ENCODE assay signal across 8 mouse cellular contexts in genomic region chr7:44860576-44861428, GRCm38 (mm10). TPM values are rescaled to one million over a fixed set of nuclear protein-coding genes. Genes with fewer than 3 reads are reported as not detected.
A peak's percentile ranks its signal among the peaks of the same experiment; 100 is the strongest.
DNase-seq lines count a peak whose midpoint lies in the region; ATAC-seq and TF ChIP-seq lines count a peak whose summit lies in the region.

No protein-coding gene starts in this region.

- no peaks in the 10 kb centered on the region for H3K27me3 ChIP-seq in heart, embryonic 10.5 days (ENCODE audit: insufficient read depth, poor library complexity, severe bottlenecking)
- H3K27me3 ChIP-seq in embryonic facial prominence, embryonic 11.5 days (ENCODE audit: control insufficient read depth, insufficient read depth, low read length), result no peaks in the 10 kb centered on the region
- no peaks in the 10 kb centered on the region for H3K27me3 ChIP-seq in limb, embryonic 14.5 days (ENCODE audit: control insufficient read depth, insufficient read depth, low read length)
- H3K27me3 ChIP-seq in midbrain, embryonic 13.5 days, result no peaks in the 10 kb centered on the region

- ATAC-seq in embryonic facial prominence, embryonic 11.5 days (replicated peaks; ENCODE audit: insufficient number of reproducible peaks, low FRiP score, low TSS enrichment, low read depth), result peak; percentile 23; the same call in 1 of the 2 replicates
- peak; percentile 19 for ATAC-seq in limb, embryonic 14.5 days (ENCODE audit: low FRiP score, low read depth)
- peak; percentile 55 for ATAC-seq in midbrain, embryonic 13.5 days

- intact Hi-C loops in heart, postnatal 25 days (cut with DNase I), result loop anchor here (5.0 to 10.0 kb wide), 2 partner anchors 36 to 854 kb away; partner anchors contain the start of genes Fuz, Rpl18 and Sphk2

- H3K4me1 ChIP-seq in heart, embryonic 10.5 days, result peaks cover 53% of the 10 kb centered on the region
- no peaks in the 10 kb centered on the region; the same call in 1 of the 2 replicates for H3K4me1 ChIP-seq in embryonic facial prominence, embryonic 11.5 days (ENCODE audit: control insufficient read depth, insufficient read depth, low read length)
- peaks cover 16% of the 10 kb centered on the region for H3K4me1 ChIP-seq in limb, embryonic 14.5 days (ENCODE audit: control insufficient read depth, insufficient read depth, low read length)
- peaks cover 57% of the 10 kb centered on the region for H3K4me1 ChIP-seq in midbrain, embryonic 13.5 days (replicated peaks)

- no peak for TF ChIP-seq POLR2A in limb, embryonic 14.5 days (IDR thresholded peaks at IDR 0.05; ENCODE audit: borderline replicate concordance, extremely low read depth, insufficient read depth, insufficient read length)

- H3K27ac ChIP-seq in heart, embryonic 10.5 days, result 0 out of 2 replicates have a peak overlapping the region, but pooled peaks have one; percentile 12
- H3K27ac ChIP-seq in embryonic facial prominence, embryonic 11.5 days (replicated peaks; ENCODE audit: low read depth, low read length), result peak overlapping the region; percentile 59; the same call in 1 of the 2 replicates
- 0 out of 2 replicates have a peak overlapping the region, but pooled peaks have one; percentile 13 for H3K27ac ChIP-seq in limb, embryonic 14.5 days (replicated peaks; ENCODE audit: low read depth, low read length)
- peak overlapping the region; percentile 51 for H3K27ac ChIP-seq in midbrain, embryonic 13.5 days

- peak overlapping the region; percentile 25 for H3K4me3 ChIP-seq in heart, embryonic 10.5 days
- no peak overlapping the region for H3K4me3 ChIP-seq in embryonic facial prominence, embryonic 11.5 days (ENCODE audit: low read depth, low read length)
- no peak overlapping the region for H3K4me3 ChIP-seq in limb, embryonic 14.5 days (replicated peaks; ENCODE audit: low read length)
- H3K4me3 ChIP-seq in midbrain, embryonic 13.5 days (replicated peaks), result peak overlapping the region; percentile 4; the same call in 1 of the 2 replicates

- H3K9ac ChIP-seq in embryonic facial prominence, embryonic 11.5 days (replicated peaks; ENCODE audit: low read length), result 0 out of 2 replicates have a peak overlapping the region, but pooled peaks have one; percentile 9
- no peak overlapping the region for H3K9ac ChIP-seq in limb, embryonic 14.5 days (ENCODE audit: low read depth, low read length, severe bottlenecking)
- H3K9ac ChIP-seq in midbrain, embryonic 13.5 days (replicated peaks), result no peak overlapping the region

- H3K36me3 ChIP-seq in heart, embryonic 10.5 days, result peaks cover 63% of the 10 kb centered on the region
- H3K36me3 ChIP-seq in embryonic facial prominence, embryonic 11.5 days (replicated peaks; ENCODE audit: control insufficient read depth, insufficient read depth, low read depth, low read length), result peaks cover 23% of the 10 kb centered on the region
- H3K36me3 ChIP-seq in limb, embryonic 14.5 days (ENCODE audit: control insufficient read depth, insufficient read depth, low read length), result peaks cover 50% of the 10 kb centered on the region
- peaks cover 55% of the 10 kb centered on the region for H3K36me3 ChIP-seq in midbrain, embryonic 13.5 days

- no peak overlapping the region for H3K4me2 ChIP-seq in embryonic facial prominence, embryonic 11.5 days (ENCODE audit: low read depth, low read length)
- H3K4me2 ChIP-seq in limb, embryonic 14.5 days (replicated peaks; ENCODE audit: low read depth, low read length, severe bottlenecking), result no peak overlapping the region
- H3K4me2 ChIP-seq in midbrain, embryonic 13.5 days (replicated peaks), result no peak overlapping the region

- 64% methylated on average over 22 of the region's 22 CpGs for WGBS in heart, embryonic 10.5 days
- 62% methylated on average over 22 of the region's 22 CpGs for WGBS in embryonic facial prominence, embryonic 11.5 days
- WGBS in limb, embryonic 14.5 days, result 64% methylated on average over 21 of the region's 22 CpGs
- 54% methylated on average over 22 of the region's 22 CpGs for WGBS in midbrain, embryonic 13.5 days

- no peaks in the 10 kb centered on the region for H3K9me3 ChIP-seq in heart, embryonic 10.5 days
- no peaks in the 10 kb centered on the region for H3K9me3 ChIP-seq in embryonic facial prominence, embryonic 11.5 days (replicated peaks; ENCODE audit: control insufficient read depth, low read length)
- H3K9me3 ChIP-seq in limb, embryonic 14.5 days (ENCODE audit: control insufficient read depth, low read length), result no peaks in the 10 kb centered on the region
- H3K9me3 ChIP-seq in midbrain, embryonic 13.5 days, result no peaks in the 10 kb centered on the region

- no peak for DNase-seq in heart, embryonic 10.5 days (ENCODE audit: low spot score)
- DNase-seq in heart, postnatal 25 days (ENCODE audit: low spot score), result no peak
- DNase-seq in R1 (ENCODE audit: low read depth, low spot score), result peak; percentile 75
- peak; percentile 78 for DNase-seq in embryonic facial prominence, embryonic 11.5 days (ENCODE audit: low spot score)
- peak; percentile 86 for DNase-seq in heart, postnatal 4 days
- DNase-seq in limb, embryonic 14.5 days (ENCODE audit: low spot score), result peak; percentile 69
- DNase-seq in spleen, postnatal 36 days (ENCODE audit: low spot score in 2 of 2), result peak; percentile 52 to 54

RNA-seq across cellular contexts. Expression of gene Pnkp, which starts 3.9 kb away (rescaled TPM):
- polyA plus RNA-seq in heart, embryonic 10.5 days (2016; fragmentation: Nextera tagmentation; extraction: Ambion mirVana), result 28.5 and 29.7 TPM in 2 replicates
- total RNA-seq in heart, postnatal 25 days (2021), result 10 to 100 TPM; 16.0 to 16.6 TPM
- 21.6 and 25.3 TPM in 2 replicates for polyA plus RNA-seq in embryonic facial prominence, embryonic 11.5 days (2014; fragmentation: Nextera tagmentation; extraction: Ambion mirVana)
- total RNA-seq in heart, postnatal 4 days (2021), result 10 to 100 TPM; 19.6 to 19.9 TPM
- polyA plus RNA-seq in limb, embryonic 14.5 days (2012; rRNA removed), result 28.7 and 32.0 TPM in 2 replicates
- polyA plus RNA-seq in limb, embryonic 14.5 days (2014; fragmentation: Nextera tagmentation; extraction: Ambion mirVana), result 23.8 and 26.6 TPM in 2 replicates
- 32.3 and 38.5 TPM in 2 replicates for polyA plus RNA-seq in midbrain, embryonic 13.5 days (2015; fragmentation: Nextera tagmentation; extraction: Ambion mirVana)

RNA-seq across cellular contexts. Expression of gene Ptov1, which starts 8.8 kb away (rescaled TPM):
- 258 and 316 TPM in 2 replicates for polyA plus RNA-seq in heart, embryonic 10.5 days (2016; fragmentation: Nextera tagmentation; extraction: Ambion mirVana)
- total RNA-seq in heart, postnatal 25 days (2021), result 100 to 1,000 TPM; 153 to 165 TPM
- polyA plus RNA-seq in embryonic facial prominence, embryonic 11.5 days (2014; fragmentation: Nextera tagmentation; extraction: Ambion mirVana), result 350 and 370 TPM in 2 replicates
- 100 to 1,000 TPM; 237 to 248 TPM for total RNA-seq in heart, postnatal 4 days (2021)
- 751 and 1,065 TPM in 2 replicates for polyA plus RNA-seq in limb, embryonic 14.5 days (2012; rRNA removed)
- polyA plus RNA-seq in limb, embryonic 14.5 days (2014; fragmentation: Nextera tagmentation; extraction: Ambion mirVana), result 471 and 513 TPM in 2 replicates
- 524 and 584 TPM in 2 replicates for polyA plus RNA-seq in midbrain, embryonic 13.5 days (2015; fragmentation: Nextera tagmentation; extraction: Ambion mirVana)

RNA-seq across cellular contexts. Expression of gene Tbc1d17, which starts 11.9 kb away (rescaled TPM):
- 56.9 and 67.3 TPM in 2 replicates for polyA plus RNA-seq in heart, embryonic 10.5 days (2016; fragmentation: Nextera tagmentation; extraction: Ambion mirVana)
- total RNA-seq in heart, postnatal 25 days (2021), result 10 to 100 TPM; 44.3 to 47.0 TPM
- 55.1 and 75.1 TPM in 2 replicates for polyA plus RNA-seq in embryonic facial prominence, embryonic 11.5 days (2014; fragmentation: Nextera tagmentation; extraction: Ambion mirVana)
- total RNA-seq in heart, postnatal 4 days (2021), result 10 to 100 TPM; 33.0 to 38.0 TPM
- polyA plus RNA-seq in limb, embryonic 14.5 days (2012; rRNA removed), result 86.0 and 103 TPM in 2 replicates
- polyA plus RNA-seq in limb, embryonic 14.5 days (2014; fragmentation: Nextera tagmentation; extraction: Ambion mirVana), result 76.0 and 81.7 TPM in 2 replicates
- polyA plus RNA-seq in midbrain, embryonic 13.5 days (2015; fragmentation: Nextera tagmentation; extraction: Ambion mirVana), result 109 and 110 TPM in 2 replicates

RNA-seq across cellular contexts. Expression of gene Akt1s1, which starts 12.0 kb away (rescaled TPM):
- polyA plus RNA-seq in heart, embryonic 10.5 days (2016; fragmentation: Nextera tagmentation; extraction: Ambion mirVana), result 102 and 103 TPM in 2 replicates
- 10 to 100 TPM; 61.8 to 75.9 TPM for total RNA-seq in heart, postnatal 25 days (2021)
- 32.4 and 42.5 TPM in 2 replicates for polyA plus RNA-seq in embryonic facial prominence, embryonic 11.5 days (2014; fragmentation: Nextera tagmentation; extraction: Ambion mirVana)
- 10 to 100 TPM; 70.6 to 82.6 TPM for total RNA-seq in heart, postnatal 4 days (2021)
- polyA plus RNA-seq in limb, embryonic 14.5 days (2012; rRNA removed), result 179 and 270 TPM in 2 replicates
- 66.1 and 70.5 TPM in 2 replicates for polyA plus RNA-seq in limb, embryonic 14.5 days (2014; fragmentation: Nextera tagmentation; extraction: Ambion mirVana)
- 78.9 and 88.2 TPM in 2 replicates for polyA plus RNA-seq in midbrain, embryonic 13.5 days (2015; fragmentation: Nextera tagmentation; extraction: Ambion mirVana)

RNA-seq across cellular contexts. Expression of gene Med25, which starts 31.7 kb away (rescaled TPM):
- 90.5 and 95.6 TPM in 2 replicates for polyA plus RNA-seq in heart, embryonic 10.5 days (2016; fragmentation: Nextera tagmentation; extraction: Ambion mirVana)
- 10 to 100 TPM; 66.7 to 73.9 TPM for total RNA-seq in heart, postnatal 25 days (2021)
- 44.5 and 50.3 TPM in 2 replicates for polyA plus RNA-seq in embryonic facial prominence, embryonic 11.5 days (2014; fragmentation: Nextera tagmentation; extraction: Ambion mirVana)
- total RNA-seq in heart, postnatal 4 days (2021), result 10 to 100 TPM; 74.6 to 76.3 TPM
- polyA plus RNA-seq in limb, embryonic 14.5 days (2012; rRNA removed), result 142 and 181 TPM in 2 replicates
- 69.1 and 73.5 TPM in 2 replicates for polyA plus RNA-seq in limb, embryonic 14.5 days (2014; fragmentation: Nextera tagmentation; extraction: Ambion mirVana)
- 151 and 162 TPM in 2 replicates for polyA plus RNA-seq in midbrain, embryonic 13.5 days (2015; fragmentation: Nextera tagmentation; extraction: Ambion mirVana)

Comparison
In these comparisons a context has a peak if more than half of its experiments do, and no peak if none do; other contexts are left out.
1. DNase-seq: peak in R1 (single experiment), embryonic facial prominence, embryonic 11.5 days (single experiment), heart, postnatal 4 days (single experiment), limb, embryonic 14.5 days (single experiment) and spleen, postnatal 36 days (2 of 2); none in heart, embryonic 10.5 days (single experiment) and heart, postnatal 25 days (single experiment).
2. H3K4me3 ChIP-seq: peak in heart, embryonic 10.5 days (single experiment) and midbrain, embryonic 13.5 days (single experiment); none in embryonic facial prominence, embryonic 11.5 days (single experiment) and limb, embryonic 14.5 days (single experiment).
3. Peak in every context shown above with its lines, with median percentiles within 50 percentile points of each other: H3K27ac ChIP-seq and ATAC-seq.